Mouse (Mus musculus): ENCODE measurements around the gene Fig4. TPM values are rescaled to one million over a fixed set of nuclear protein-coding genes. Genes with fewer than 3 reads are reported as not detected.
A peak's percentile ranks its signal among the peaks of the same experiment; 100 is the strongest.

Fig4 gene
- polyA plus RNA-seq, 1 experiment from 2014 or later: 7.5 TPM

DNA sequence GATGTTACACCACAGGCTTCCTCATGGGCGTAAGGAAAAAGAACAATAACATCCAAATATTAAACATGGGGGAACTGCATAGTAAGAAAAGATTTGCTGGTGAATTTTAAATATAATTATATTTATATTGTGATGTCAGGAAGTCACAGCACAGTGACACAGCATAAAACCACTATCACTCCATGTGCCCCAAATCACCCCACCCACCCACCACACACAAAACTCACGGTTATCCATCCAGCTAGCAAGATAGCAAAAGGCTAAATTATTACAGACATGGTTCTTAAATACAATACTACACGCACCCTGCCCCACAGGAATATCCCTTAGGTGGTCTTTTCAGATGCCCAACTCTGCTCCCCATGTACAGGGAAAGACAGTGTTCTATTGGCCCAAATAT is 89.0 kb downstream of the Fig4 start:
- Histone ChIP-seq H3K36me3 (ENCODE audit: control insufficient read depth, insufficient read depth) (no peaks in the 10 kb centered on the region), H3K4me3 (ENCODE audit: low read depth, low read length) (no peak overlapping the region), H3K27me3 (ENCODE audit: control insufficient read depth, insufficient read depth, low read depth, low read length) (no peaks in the 10 kb centered on the region), H3K9me3 (replicated peaks; ENCODE audit: control insufficient read depth, low read length) (no peaks in the 10 kb centered on the region), H3K4me1 (ENCODE audit: control insufficient read depth, low read depth, low read length) (peaks cover 41% of the 10 kb centered on the region), H3K4me2 (ENCODE audit: low read depth, low read length) (peak overlapping the region; percentile 45; the same call in 1 of the 2 replicates), H3K9ac (ENCODE audit: low read depth, low read length) (peak overlapping the region; percentile 46; the same call in 1 of the 2 replicates), H3K27ac (ENCODE audit: low read length) (peak overlapping the region; percentile 81)
- 38% methylated on average over 3 of the region's 3 CpGs for WGBS (ENCODE audit: insufficient replicate concordance)
- peak; percentile 56 for ATAC-seq (ENCODE audit: low read depth)

DNA sequence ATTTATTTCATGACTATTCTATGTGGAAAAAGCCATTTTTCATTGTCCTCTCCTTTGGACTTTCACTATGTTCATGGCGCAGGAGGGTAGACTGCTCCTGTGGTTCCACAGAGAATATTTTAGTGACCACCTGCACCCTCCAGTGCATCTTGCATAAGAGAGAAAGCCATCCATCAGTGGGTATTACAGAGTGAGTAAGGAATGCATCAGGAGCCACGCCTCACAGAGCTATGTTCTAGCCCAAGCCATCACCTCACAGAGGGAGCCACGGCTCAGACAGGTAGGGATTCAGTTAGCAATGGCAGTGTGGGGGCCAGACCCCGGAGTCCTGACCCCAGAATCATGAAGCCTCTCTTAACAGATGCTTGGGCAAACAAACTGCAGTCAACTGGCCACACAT is 93.5 kb downstream of the Fig4 start:
- Histone ChIP-seq H3K4me2 (ENCODE audit: low read depth, low read length) (peak overlapping the region; percentile 45), H3K4me1 (ENCODE audit: control insufficient read depth, low read depth, low read length) (peaks cover 71% of the 10 kb centered on the region)

GRCm38 (mm10) chr10:41208860-41209377 is 94.1 kb downstream of the Fig4 start:
- 29% methylated on average over 6 of the region's 6 CpGs for WGBS (ENCODE audit: insufficient replicate concordance)
- ATAC-seq (ENCODE audit: low read depth): peak; percentile 76
- H3K4me2 ChIP-seq (ENCODE audit: low read depth, low read length): peak overlapping the region; percentile 45
- peak overlapping the region; percentile 99 for H3K27ac ChIP-seq (ENCODE audit: low read length)
- no peak overlapping the region for H3K4me3 ChIP-seq (ENCODE audit: low read depth, low read length)
- peaks cover 77% of the 10 kb centered on the region for H3K4me1 ChIP-seq (ENCODE audit: control insufficient read depth, low read depth, low read length)
- H3K9me3 ChIP-seq (replicated peaks; ENCODE audit: control insufficient read depth, low read length): no peaks in the 10 kb centered on the region
- peak overlapping the region; percentile 55 for H3K9ac ChIP-seq (ENCODE audit: low read depth, low read length)
- no peaks in the 10 kb centered on the region for H3K36me3 ChIP-seq (ENCODE audit: control insufficient read depth, insufficient read depth)
- H3K27me3 ChIP-seq (ENCODE audit: control insufficient read depth, insufficient read depth, low read depth, low read length): no peaks in the 10 kb centered on the region

More for the DNA sequence above, 93.5 kb downstream of the Fig4 start:
- Histone ChIP-seq H3K27ac (ENCODE audit: low read length) (peak overlapping the region; percentile 99), H3K27me3 (ENCODE audit: control insufficient read depth, insufficient read depth, low read depth, low read length) (no peaks in the 10 kb centered on the region), H3K36me3 (ENCODE audit: control insufficient read depth, insufficient read depth) (no peaks in the 10 kb centered on the region), H3K4me3 (ENCODE audit: low read depth, low read length) (no peak overlapping the region), H3K9me3 (replicated peaks; ENCODE audit: control insufficient read depth, low read length) (no peaks in the 10 kb centered on the region), H3K9ac (ENCODE audit: low read depth, low read length) (peak overlapping the region; percentile 55)
- peak; percentile 51 for ATAC-seq (ENCODE audit: low read depth)
- WGBS (ENCODE audit: insufficient replicate concordance): 45% methylated on average over 4 of the region's 4 CpGs

- peak overlapping the region; percentile 62 for H3K9ac ChIP-seq (ENCODE audit: low read depth, low read length)
Measured at GRCm38 (mm10) chr10:41205647-41206046, 97.4 kb downstream of the Fig4 start.

GRCm38 (mm10) chr10:41204637-41205315 is 98.3 kb downstream of the Fig4 start:
- no peaks in the 10 kb centered on the region for H3K27me3 ChIP-seq (ENCODE audit: control insufficient read depth, insufficient read depth, low read depth, low read length)
- ATAC-seq (ENCODE audit: low read depth): peak; percentile 90
- peak overlapping the region; percentile 27 for H3K4me3 ChIP-seq (ENCODE audit: low read depth, low read length)

More at GRCm38 (mm10) chr10:41205647-41206046, 97.4 kb downstream of the Fig4 start:
- Histone ChIP-seq H3K9me3 (replicated peaks; ENCODE audit: control insufficient read depth, low read length) (no peaks in the 10 kb centered on the region), H3K4me1 (ENCODE audit: control insufficient read depth, low read depth, low read length) (peaks cover 73% of the 10 kb centered on the region), H3K36me3 (ENCODE audit: control insufficient read depth, insufficient read depth) (no peaks in the 10 kb centered on the region), H3K27me3 (ENCODE audit: control insufficient read depth, insufficient read depth, low read depth, low read length) (no peaks in the 10 kb centered on the region), H3K4me2 (ENCODE audit: low read depth, low read length) (peak overlapping the region; percentile 73), H3K4me3 (ENCODE audit: low read depth, low read length) (0 out of 2 replicates have a peak overlapping the region, but pooled peaks have one; percentile 16), H3K27ac (ENCODE audit: low read length) (peak overlapping the region; percentile 100)
- WGBS (ENCODE audit: insufficient replicate concordance): 42% methylated on average over 2 of the region's 2 CpGs
- ATAC-seq (ENCODE audit: low read depth): peak; percentile 2; the same call in 1 of the 2 replicates

DNA sequence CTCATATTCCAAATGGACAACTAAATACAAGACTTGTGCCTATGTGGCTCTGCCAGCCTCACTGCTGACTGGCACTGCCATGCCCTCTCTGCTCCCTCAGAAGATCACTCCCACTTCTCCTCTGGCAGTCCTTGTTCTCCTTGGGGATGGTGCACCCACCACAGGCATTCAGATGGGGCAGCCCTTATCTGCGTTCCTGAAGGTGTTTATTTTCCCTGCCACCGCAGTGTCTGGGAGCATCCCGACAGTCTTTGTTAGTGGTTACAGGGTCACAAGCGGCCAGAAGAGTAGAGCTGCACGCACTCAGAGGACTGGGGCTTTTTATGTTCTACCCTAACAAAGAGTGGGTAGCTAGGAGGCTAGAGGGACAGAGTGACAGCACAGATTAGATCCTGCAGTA is 98.9 kb downstream of the Fig4 start:
- ATAC-seq (ENCODE audit: low read depth): no peak
- peaks cover 61% of the 10 kb centered on the region for H3K4me1 ChIP-seq (ENCODE audit: control insufficient read depth, low read depth, low read length)
- no peaks in the 10 kb centered on the region for H3K36me3 ChIP-seq (ENCODE audit: control insufficient read depth, insufficient read depth)
- no peak overlapping the region for H3K4me3 ChIP-seq (ENCODE audit: low read depth, low read length)
- 49% methylated on average over 5 of the region's 5 CpGs for WGBS (ENCODE audit: insufficient replicate concordance)
- no peaks in the 10 kb centered on the region for H3K27me3 ChIP-seq (ENCODE audit: control insufficient read depth, insufficient read depth, low read depth, low read length)
- H3K4me2 ChIP-seq (ENCODE audit: low read depth, low read length): peak overlapping the region; percentile 73
- no peaks in the 10 kb centered on the region for H3K9me3 ChIP-seq (replicated peaks; ENCODE audit: control insufficient read depth, low read length)
- H3K27ac ChIP-seq (ENCODE audit: low read length): peak overlapping the region; percentile 100
- peak overlapping the region; percentile 72 for H3K9ac ChIP-seq (ENCODE audit: low read depth, low read length)

More at GRCm38 (mm10) chr10:41204637-41205315, 98.3 kb downstream of the Fig4 start:
- no peaks in the 10 kb centered on the region for H3K9me3 ChIP-seq (replicated peaks; ENCODE audit: control insufficient read depth, low read length)
- peak overlapping the region; percentile 100 for H3K27ac ChIP-seq (ENCODE audit: low read length)
- WGBS (ENCODE audit: insufficient replicate concordance): 24% methylated on average over 11 of the region's 11 CpGs
- H3K36me3 ChIP-seq (ENCODE audit: control insufficient read depth, insufficient read depth): no peaks in the 10 kb centered on the region
- H3K4me2 ChIP-seq (ENCODE audit: low read depth, low read length): peak overlapping the region; percentile 73
- H3K4me1 ChIP-seq (ENCODE audit: control insufficient read depth, low read depth, low read length): peaks cover 67% of the 10 kb centered on the region
- H3K9ac ChIP-seq (ENCODE audit: low read depth, low read length): peak overlapping the region; percentile 72

DNA sequence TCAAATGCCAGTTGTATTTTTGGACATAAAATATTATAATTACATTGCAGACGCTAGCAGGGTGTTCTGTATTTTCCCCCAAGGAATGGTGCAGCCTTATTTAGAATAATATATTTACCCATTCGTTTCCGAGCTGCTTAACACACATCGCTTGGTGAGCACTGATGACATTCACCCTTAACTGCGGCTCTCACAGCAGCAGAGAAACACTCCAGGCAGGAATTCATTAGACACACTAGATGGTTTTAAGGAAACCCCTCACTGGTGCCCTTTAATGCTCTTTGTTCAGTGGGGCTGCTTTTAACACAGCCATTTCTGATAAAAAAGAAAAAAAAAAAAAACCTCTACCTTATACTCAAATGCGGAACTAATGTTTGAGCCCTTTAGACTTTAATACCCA is 104.3 kb downstream of the Fig4 start:
- H3K36me3 ChIP-seq (ENCODE audit: control insufficient read depth, insufficient read depth): no peaks in the 10 kb centered on the region
- peaks cover 46% of the 10 kb centered on the region for H3K4me1 ChIP-seq (ENCODE audit: control insufficient read depth, low read depth, low read length)
- H3K27me3 ChIP-seq (ENCODE audit: control insufficient read depth, insufficient read depth, low read depth, low read length): no peaks in the 10 kb centered on the region
- no peaks in the 10 kb centered on the region for H3K9me3 ChIP-seq (replicated peaks; ENCODE audit: control insufficient read depth, low read length)
- 86% methylated on average over 6 of the region's 6 CpGs for WGBS (ENCODE audit: insufficient replicate concordance)
- H3K4me3 ChIP-seq (ENCODE audit: low read depth, low read length): no peak overlapping the region
- ATAC-seq (ENCODE audit: low read depth): no peak
- H3K4me2 ChIP-seq (ENCODE audit: low read depth, low read length): no peak overlapping the region
- H3K27ac ChIP-seq (ENCODE audit: low read length): peak overlapping the region; percentile 98; the same call in 1 of the 2 replicates
- H3K9ac ChIP-seq (ENCODE audit: low read depth, low read length): no peak overlapping the region

DNA sequence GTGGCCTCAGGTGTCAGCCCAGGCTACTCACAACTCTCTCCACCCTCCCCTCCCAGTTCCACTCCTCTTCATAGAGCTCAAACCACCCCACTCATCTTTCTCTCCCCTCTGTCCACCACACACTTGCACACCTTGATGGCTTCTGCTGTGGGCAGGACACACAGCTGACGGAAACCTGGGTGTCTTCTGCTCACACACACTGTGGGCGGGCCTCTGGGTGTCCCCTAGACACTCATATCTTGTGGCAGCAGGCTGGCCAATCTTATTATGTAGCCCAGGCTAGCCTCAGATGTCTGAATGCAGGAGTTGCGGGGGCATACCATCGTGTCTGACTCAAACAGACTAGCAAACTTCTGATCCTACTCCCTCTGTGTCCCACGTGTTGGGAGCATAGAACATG is 105.3 kb downstream of the Fig4 start:
- 56% methylated on average over 5 of the region's 5 CpGs for WGBS (ENCODE audit: insufficient replicate concordance)
- Histone ChIP-seq H3K4me3 (ENCODE audit: low read depth, low read length) (no peak overlapping the region; the same call in 1 of the 2 replicates), H3K9me3 (replicated peaks; ENCODE audit: control insufficient read depth, low read length) (no peaks in the 10 kb centered on the region), H3K4me2 (ENCODE audit: low read depth, low read length) (peak overlapping the region; percentile 8; the same call in 1 of the 2 replicates), H3K9ac (ENCODE audit: low read depth, low read length) (peak overlapping the region; percentile 48), H3K36me3 (ENCODE audit: control insufficient read depth, insufficient read depth) (no peaks in the 10 kb centered on the region), H3K27ac (ENCODE audit: low read length) (peak overlapping the region; percentile 98), H3K27me3 (ENCODE audit: control insufficient read depth, insufficient read depth, low read depth, low read length) (no peaks in the 10 kb centered on the region), H3K4me1 (ENCODE audit: control insufficient read depth, low read depth, low read length) (peaks cover 36% of the 10 kb centered on the region)
- peak; percentile 76 for ATAC-seq (ENCODE audit: low read depth)

- Histone ChIP-seq H3K4me3 (ENCODE audit: low read depth, low read length) (0 out of 2 replicates have a peak overlapping the region, but pooled peaks have one; percentile 3), H3K4me2 (ENCODE audit: low read depth, low read length) (peak overlapping the region; percentile 41), H3K4me1 (ENCODE audit: control insufficient read depth, low read depth, low read length) (peaks cover 33% of the 10 kb centered on the region), H3K9ac (ENCODE audit: low read depth, low read length) (peak overlapping the region; percentile 58), H3K27me3 (ENCODE audit: control insufficient read depth, insufficient read depth, low read depth, low read length) (no peaks in the 10 kb centered on the region), H3K9me3 (replicated peaks; ENCODE audit: control insufficient read depth, low read length) (no peaks in the 10 kb centered on the region), H3K27ac (ENCODE audit: low read length) (peak overlapping the region; percentile 98), H3K36me3 (ENCODE audit: control insufficient read depth, insufficient read depth) (no peaks in the 10 kb centered on the region)
- peak; percentile 88 for ATAC-seq (ENCODE audit: low read depth)
- 30% methylated on average over 4 of the region's 4 CpGs for WGBS (ENCODE audit: insufficient replicate concordance)
Measured at GRCm38 (mm10) chr10:41196295-41196694, 106.8 kb downstream of the Fig4 start.
